Mouse (Mus musculus) heart, postnatal 14 days (tissue): ENCODE measurements around the gene Ski. TPM values are rescaled to one million over a fixed set of nuclear protein-coding genes. Genes with fewer than 3 reads are reported as not detected.

Experiments used
- DNase-seq, 2 experiments: peaks; one replicate each; pipeline ENCODE4 v3.0.0; 2021 to 2022
- intact Hi-C: fragments of 180-260 bp; cut with DNase I; formaldehyde crosslinking; loops from one replicate; pipeline ENCODE4 v1.15.1; 2025
- total RNA-seq, 2 experiments: library from RNA; stranded (reverse); gene quantifications; 2 replicates each; pipeline ENCODE4 v1.2.3; 2021

The Ski gene
- total RNA-seq, 2 experiments from 2014 or later = 65.0 to 65.3 TPM

GRCm38 (mm10) chr4:155217241-155218103, 4.9 kb downstream of the Ski start:
- intact Hi-C loops = loop anchor here (5.0 kb wide), 1 partner anchor 40 kb away; no protein-coding TSS in a partner anchor
- peak in 1 of 2 experiments; percentile 41 for DNase-seq

- DNase-seq = peak in 1 of 2 experiments; percentile 53
- intact Hi-C loops = loop anchor here (5.0 kb wide), 1 partner anchor 39 kb away; no protein-coding TSS in a partner anchor
Measured at GRCm38 (mm10) chr4:155215773-155216630, 6.4 kb downstream of the Ski start.

GRCm38 (mm10) chr4:155215203-155215602, 7.2 kb downstream of the Ski start:
- intact Hi-C loops = loop anchor here (5.0 kb wide), 1 partner anchor 38 kb away; no protein-coding TSS in a partner anchor
- DNase-seq = peak in 1 of 2 experiments; percentile 45

DNA sequence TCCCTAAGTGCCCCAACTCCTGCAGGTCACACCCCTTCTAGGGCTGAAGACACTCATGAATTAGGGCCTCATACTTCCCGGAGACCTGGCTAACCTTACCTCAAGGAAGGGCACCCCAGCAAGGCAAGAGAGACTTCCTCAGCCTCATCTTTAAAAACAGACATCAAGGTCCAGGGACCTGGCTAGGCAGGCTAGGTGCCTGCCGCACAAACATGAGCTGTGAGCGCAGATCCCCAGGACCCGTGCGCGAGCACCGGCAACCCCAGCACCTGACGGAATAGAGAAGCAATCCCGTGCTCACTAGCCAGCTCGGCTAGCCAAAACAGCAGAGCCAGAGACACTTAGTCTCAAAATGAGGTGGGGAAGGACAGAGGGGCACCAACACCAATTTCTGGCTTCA, 7.6 kb downstream of the Ski start:
- intact Hi-C loops = loop anchor here (5.0 kb wide), 1 partner anchor 37 kb away; no protein-coding TSS in a partner anchor
- DNase-seq = no peak

DNA sequence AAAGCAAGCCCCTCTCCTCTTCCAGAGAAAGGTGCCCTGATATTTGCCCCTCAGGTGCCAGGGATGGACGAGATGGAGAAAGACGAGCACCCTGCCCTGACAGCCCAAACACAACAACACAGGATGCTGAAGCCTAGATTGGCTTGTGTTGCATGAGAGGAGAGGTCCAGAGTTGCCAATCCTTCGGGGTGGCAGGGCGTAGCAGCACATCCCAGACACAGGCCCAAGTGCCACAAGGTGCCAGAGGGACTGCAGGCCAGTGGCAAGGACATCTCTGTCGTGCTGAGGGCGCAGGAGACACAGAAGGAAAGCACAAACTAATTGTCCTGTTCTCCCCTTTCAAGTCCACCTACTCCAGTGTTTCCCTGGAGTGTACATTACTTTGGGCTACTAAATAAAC, 8.2 kb downstream of the Ski start:
- DNase-seq = no peak
- intact Hi-C loops = no loop called here

DNA sequence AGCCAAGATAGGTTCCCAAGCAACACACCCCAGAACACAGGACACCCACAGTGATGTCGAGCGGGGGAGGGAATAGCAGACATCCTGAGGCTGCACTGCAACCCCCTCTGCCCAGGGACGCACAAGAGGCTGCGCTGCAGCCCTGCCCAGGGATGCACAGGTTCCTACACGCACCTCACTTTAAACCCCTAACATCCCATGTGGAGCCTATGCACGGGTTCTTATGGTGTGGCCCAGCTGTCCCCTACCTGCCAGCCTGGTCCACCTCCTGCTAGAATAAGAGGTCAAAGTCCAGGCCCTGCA, 8.7 kb downstream of the Ski start:
- DNase-seq = peak in 1 of 2 experiments; percentile 34
- intact Hi-C loops = no loop called here

DNA sequence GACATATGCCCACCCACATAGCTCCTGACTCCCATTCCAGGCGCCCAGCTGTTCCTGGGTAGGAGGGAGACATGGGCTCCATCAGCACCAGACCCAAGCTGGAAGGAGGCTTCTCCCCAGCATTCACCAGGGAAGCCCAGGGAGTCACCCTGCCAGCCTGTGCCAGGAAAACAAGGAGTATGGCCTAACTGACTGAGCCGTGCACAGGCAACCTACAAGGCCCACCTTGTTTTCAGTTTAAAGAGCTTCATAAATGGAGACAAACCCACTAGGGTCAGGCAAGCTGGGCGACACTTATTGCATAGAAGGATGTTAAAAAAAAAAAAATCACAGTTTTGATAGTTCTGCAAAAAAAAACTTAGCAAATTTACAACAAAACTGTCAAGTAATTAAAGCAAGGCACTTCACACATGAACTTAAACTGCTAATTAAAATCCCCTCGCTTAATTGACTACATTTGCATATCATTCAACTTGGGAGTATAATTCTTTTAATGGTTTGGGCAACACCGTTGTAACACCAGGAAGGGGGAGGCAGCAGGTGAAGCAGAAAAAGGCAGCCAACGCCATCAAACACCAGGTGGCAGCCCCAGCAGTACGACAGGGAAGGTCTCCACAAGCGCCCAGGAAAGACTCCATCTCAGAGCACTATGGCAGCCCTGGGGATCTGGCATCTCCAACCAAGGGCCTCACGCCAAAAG, 9.2 kb downstream of the Ski start:
- DNase-seq = peak in 1 of 2 experiments; percentile 1
- intact Hi-C loops = no loop called here

GRCm38 (mm10) chr4:155209494-155209893, 12.9 kb downstream of the Ski start:
- intact Hi-C loops = no loop called here

DNA sequence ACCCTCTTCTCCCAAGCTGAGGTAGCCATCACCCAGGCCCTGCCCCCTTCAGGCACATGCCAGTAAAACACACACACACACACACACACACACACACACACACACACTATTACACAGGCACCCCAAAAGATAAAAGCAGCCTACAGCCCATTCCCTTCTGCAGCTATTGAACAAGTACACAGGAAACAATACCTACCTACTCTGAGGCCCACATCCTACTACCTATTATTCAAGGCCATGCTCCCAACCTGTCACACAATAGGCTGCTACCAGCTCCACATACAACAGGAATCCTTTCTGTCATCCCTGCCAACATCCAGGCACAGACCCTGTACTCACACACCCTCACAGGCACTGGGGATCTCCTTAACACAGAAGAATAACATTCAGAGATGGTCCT, 13.3 kb downstream of the Ski start:
- intact Hi-C loops = no loop called here

More at GRCm38 (mm10) chr4:155209494-155209893, 12.9 kb downstream of the Ski start:
- no peak for DNase-seq

GRCm38 (mm10) chr4:155208613-155209012, 13.8 kb downstream of the Ski start:
- intact Hi-C loops = no loop called here
- DNase-seq = no peak

More for the DNA sequence above, 13.3 kb downstream of the Ski start:
- no peak for DNase-seq

DNA sequence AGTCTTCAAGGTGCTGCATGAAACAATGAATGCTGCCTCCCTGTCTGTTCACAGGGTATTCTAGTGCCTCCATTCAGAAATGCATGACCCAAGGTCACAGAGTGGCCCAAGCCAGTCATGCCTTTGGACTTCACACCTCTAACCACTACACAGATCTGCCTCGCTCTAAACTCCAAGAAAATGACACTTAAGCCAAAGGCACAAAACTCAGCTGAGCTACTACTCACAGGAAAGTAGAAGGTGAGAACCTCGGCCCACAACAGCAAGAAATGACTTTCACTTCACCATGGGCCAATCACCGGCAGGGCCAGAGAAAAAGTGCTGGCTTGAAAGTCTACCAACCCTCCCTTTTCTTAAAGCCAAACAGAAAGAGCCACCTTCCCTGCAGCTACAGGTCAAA, 14.6 kb downstream of the Ski start:
- intact Hi-C loops = no loop called here

GRCm38 (mm10) chr4:155206498-155206897, 15.9 kb downstream of the Ski start:
- DNase-seq = no peak
- intact Hi-C loops = no loop called here

More for the DNA sequence above, 14.6 kb downstream of the Ski start:
- DNase-seq = no peak

GRCm38 (mm10) chr4:155205919-155206318, 16.5 kb downstream of the Ski start:
- intact Hi-C loops = no loop called here

DNA sequence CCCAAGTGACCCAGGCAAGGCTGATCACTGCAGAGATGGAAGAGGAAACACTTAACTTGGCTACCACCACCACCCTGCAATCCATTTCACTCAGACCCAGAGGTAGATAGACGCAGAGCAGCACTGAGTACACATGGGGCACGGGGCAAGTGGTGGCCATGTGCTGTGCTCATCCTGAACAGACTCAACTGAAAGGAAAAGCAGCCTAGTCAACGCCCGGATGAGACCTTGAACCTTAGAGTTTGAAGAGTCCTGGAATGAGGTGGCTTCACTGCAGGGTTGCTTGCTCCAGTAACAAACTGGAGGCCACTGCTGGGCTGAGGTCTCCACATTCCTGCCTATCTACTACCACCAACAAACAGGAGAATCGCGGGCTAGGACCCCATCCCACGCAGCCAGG, 20.6 kb downstream of the Ski start:
- intact Hi-C loops = no loop called here
- DNase-seq = no peak

More at GRCm38 (mm10) chr4:155205919-155206318, 16.5 kb downstream of the Ski start:
- peak in 1 of 2 experiments; percentile 23 for DNase-seq

GRCm38 (mm10) chr4:155200861-155201390, 21.5 kb downstream of the Ski start:
- intact Hi-C loops = no loop called here
- no peak for DNase-seq

GRCm38 (mm10) chr4:155197726-155198125, 24.7 kb downstream of the Ski start:
- DNase-seq = peak in 1 of 2 experiments; percentile 24
- intact Hi-C loops = no loop called here

GRCm38 (mm10) chr4:155195204-155195603, 27.2 kb downstream of the Ski start:
- no peak for DNase-seq
- intact Hi-C loops = no loop called here

GRCm38 (mm10) chr4:155190275-155190674, 32.1 kb downstream of the Ski start:
- DNase-seq = no peak
- intact Hi-C loops = no loop called here

DNA sequence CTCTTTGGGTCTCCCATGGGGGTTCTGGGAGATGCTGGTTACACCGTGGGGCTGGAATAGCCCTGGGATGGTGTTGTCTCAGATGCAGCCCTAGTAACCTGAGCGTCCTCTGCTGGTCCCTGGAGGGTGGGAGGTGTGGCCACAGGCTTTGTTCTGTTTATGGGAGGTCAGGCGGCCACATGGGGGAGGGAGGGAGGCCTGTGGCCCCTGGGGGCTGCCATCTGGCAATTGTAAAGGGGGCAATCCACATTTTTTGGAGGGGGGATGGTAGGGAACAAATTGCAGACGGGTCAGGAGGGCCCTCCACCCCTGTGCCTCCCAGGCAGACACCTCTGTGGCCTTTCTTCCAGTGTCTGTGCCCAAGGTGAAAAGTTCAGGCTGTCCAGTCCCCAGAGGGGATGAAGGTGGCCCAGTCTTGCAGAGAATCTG, 32.7 kb downstream of the Ski start:
- peak in 1 of 2 experiments; percentile 46 for DNase-seq
- intact Hi-C loops = loop anchor here (5.0 kb wide), 1 partner anchor 58 kb away; the partner anchor contains the start of gene Faap20

GRCm38 (mm10) chr4:155188803-155189202, 33.6 kb downstream of the Ski start:
- intact Hi-C loops = loop anchor here (5.0 kb wide), 1 partner anchor 58 kb away; the partner anchor contains the start of gene Faap20
- no peak for DNase-seq
